Mouse (Mus musculus) small intestine, adult 2 months (tissue): ENCODE data around the gene Bmp2k. TPM values are rescaled to one million over a fixed set of nuclear protein-coding genes. Genes with fewer than 3 reads are reported as not detected.

Source experiments
- H3K27ac ChIP-seq: fragments of 200-500 bp; 2 replicates; pipeline ENCODE4 v1.5.1; 2012; ENCODE audit warnings: low read depth, low read length, control low read depth, inconsistent platforms; ENCODE audit not compliant: insufficient read depth
- H3K27me3 ChIP-seq: fragments of 200-500 bp; 2 replicates; pipeline ENCODE4 v1.6.1; 2012; ENCODE audit warnings: mild to moderate bottlenecking, moderate library complexity, low read length, inconsistent platforms; ENCODE audit not compliant: control insufficient read depth, insufficient read depth
- H3K36me3 ChIP-seq: fragments of 200-500 bp; 2 replicates; pipeline ENCODE4 v1.6.1; 2012; ENCODE audit warnings: mild to moderate bottlenecking, low read length, control low read depth, inconsistent platforms; ENCODE audit not compliant: control insufficient read depth, insufficient read depth
- H3K4me1 ChIP-seq: fragments of 200-500 bp; 2 replicates; pipeline ENCODE4 v1.6.1; 2012; ENCODE audit warnings: low read length, inconsistent platforms, mixed read lengths; ENCODE audit not compliant: control insufficient read depth, insufficient read depth, insufficient read length
- H3K4me3 ChIP-seq: fragments of 200-500 bp; 2 replicates; pipeline ENCODE4 v1.5.1; 2012; ENCODE audit warnings: low read depth, mild to moderate bottlenecking, control low read depth, inconsistent platforms, low read length, moderate library complexity
- CTCF ChIP-seq: fragments of 200-500 bp; IDR thresholded peaks from 2 replicates; pipeline ENCODE4 v1.5.1; 2012; ENCODE audit warnings: low read depth, mild to moderate bottlenecking, control low read depth, inconsistent platforms, low read length, moderate library complexity, mixed read lengths; ENCODE audit not compliant: insufficient replicate concordance, insufficient read length; ENCODE audit errors: extremely low read depth
- POLR2A ChIP-seq: fragments of 200-500 bp; IDR thresholded peaks from 2 replicates; pipeline ENCODE4 v1.6.1; 2012; ENCODE audit warnings: low read depth, mild to moderate bottlenecking, control low read depth, inconsistent platforms, low read length, moderate library complexity
- WGBS: fragments of 180-500 bp; shearing (Covaris S2); methylation state at CpG from one replicate; pipeline ENCODE4 v1.1.7; 2018; 5-methylcytosine and 5-hydroxymethylcytosine counted together
- polyA plus RNA-seq: library from polyadenylated mRNA; depleted of rRNA; stranded (reverse); fragments of >200 nt; gene quantifications from 2 replicates; pipeline ENCODE4 v1.2.3, GENCODE M21; 2012

Bmp2k gene
- polyA plus RNA-seq, 1 experiment, result 13.0 TPM

- Histone ChIP-seq H3K4me1 (no peaks in the 10 kb centered on the region), H3K36me3 (peaks cover 34% of the 10 kb centered on the region), H3K4me3 (no peak overlapping the region), H3K27ac (no peak overlapping the region), H3K27me3 (no peaks in the 10 kb centered on the region)
- WGBS, result 57% methylated on average over 6 of the region's 6 CpGs
- TF ChIP-seq CTCF (no peak), POLR2A (no peak)
Measured at GRCm38 (mm10) chr5:97031771-97032170, 34.3 kb downstream of the Bmp2k start.

- TF ChIP-seq POLR2A, result no peak
- no peak for TF ChIP-seq CTCF
- WGBS, result 26% methylated on average over 7 of the region's 7 CpGs
- peaks cover 36% of the 10 kb centered on the region for H3K36me3 ChIP-seq
- H3K4me3 ChIP-seq, result no peak overlapping the region
- H3K4me1 ChIP-seq, result peaks cover 15% of the 10 kb centered on the region; the same call in 1 of the 2 replicates
- H3K27ac ChIP-seq, result no peak overlapping the region
- H3K27me3 ChIP-seq, result no peaks in the 10 kb centered on the region
Measured at GRCm38 (mm10) chr5:97045260-97045659, 47.8 kb downstream of the Bmp2k start.

GRCm38 (mm10) chr5:97046680-97047079 lies 49.2 kb downstream of the Bmp2k start:
- WGBS, result 79% methylated on average over 10 of the region's 10 CpGs
- TF ChIP-seq CTCF, result no peak
- TF ChIP-seq POLR2A, result no peak
- no peak overlapping the region for H3K27ac ChIP-seq
- no peaks in the 10 kb centered on the region for H3K27me3 ChIP-seq
- peaks cover 15% of the 10 kb centered on the region; the same call in 1 of the 2 replicates for H3K4me1 ChIP-seq
- no peak overlapping the region for H3K4me3 ChIP-seq
- peaks cover 32% of the 10 kb centered on the region for H3K36me3 ChIP-seq

GRCm38 (mm10) chr5:97048905-97049304 lies 51.4 kb downstream of the Bmp2k start:
- Histone ChIP-seq H3K4me1 (peaks cover 15% of the 10 kb centered on the region; the same call in 1 of the 2 replicates), H3K4me3 (no peak overlapping the region), H3K27ac (no peak overlapping the region), H3K36me3 (peaks cover 25% of the 10 kb centered on the region), H3K27me3 (no peaks in the 10 kb centered on the region)
- WGBS, result 95% methylated on average over 5 of the region's 5 CpGs
- TF ChIP-seq POLR2A (no peak), CTCF (no peak)

- 67% methylated on average over 5 of the region's 5 CpGs for WGBS
- Histone ChIP-seq H3K27ac (no peak overlapping the region), H3K4me1 (peaks cover 7% of the 10 kb centered on the region), H3K27me3 (no peaks in the 10 kb centered on the region), H3K4me3 (no peak overlapping the region), H3K36me3 (peaks cover 30% of the 10 kb centered on the region)
- TF ChIP-seq CTCF (no peak), POLR2A (no peak)
Measured at GRCm38 (mm10) chr5:97054166-97054565, 56.7 kb downstream of the Bmp2k start.

- H3K27me3 ChIP-seq, result no peaks in the 10 kb centered on the region
- no peak overlapping the region for H3K27ac ChIP-seq
- peaks cover 26% of the 10 kb centered on the region for H3K36me3 ChIP-seq
- WGBS, result 88% methylated on average over 10 of the region's 10 CpGs
- peaks cover 7% of the 10 kb centered on the region for H3K4me1 ChIP-seq
- TF ChIP-seq CTCF, result no peak
- TF ChIP-seq POLR2A, result no peak
- no peak overlapping the region for H3K4me3 ChIP-seq
Measured at GRCm38 (mm10) chr5:97054801-97055200, 57.3 kb downstream of the Bmp2k start.

GRCm38 (mm10) chr5:97055511-97056068 lies 58.1 kb downstream of the Bmp2k start:
- no peaks in the 10 kb centered on the region for H3K27me3 ChIP-seq
- TF ChIP-seq CTCF (no peak), POLR2A (no peak)
- WGBS, result 6% methylated on average over 1 of the region's 1 CpGs
- no peak overlapping the region for H3K4me3 ChIP-seq
- H3K4me1 ChIP-seq, result peaks cover 7% of the 10 kb centered on the region
- H3K36me3 ChIP-seq, result peaks cover 25% of the 10 kb centered on the region
- H3K27ac ChIP-seq, result no peak overlapping the region
